Mouse (Mus musculus) CH12.LX (cell line): ENCODE measurements at regions not wholly inside any gene's neighbourhood (a gene's known extent, or its start where the extent isn't known, plus 50 kb on each side); places are given as distances from the start of the nearest gene placed in this dataset.

ENCODE experiments used
- CTCF ChIP-seq, 2 experiments: IDR thresholded peaks in 1 of 2; conservative IDR thresholded peaks in 1 of 2; 2 replicates each; pipeline ENCODE4 v1.5.1; 2011 to 2012; ENCODE audit warnings: low read depth in 2 of 2, low read length in 2 of 2, improper control_type of control experiment in 1 of 2, inconsistent platforms in 1 of 2, mild to moderate bottlenecking in 1 of 2, moderate library complexity in 1 of 2
- ELF1 ChIP-seq: IDR thresholded peaks from 2 replicates; pipeline ENCODE4 v1.6.1; 2014; ENCODE audit warnings: low read depth, mild to moderate bottlenecking, inconsistent platforms, low read length, improper control_type of control experiment
- JUND ChIP-seq: conservative IDR thresholded peaks from 2 replicates; pipeline ENCODE4 v1.6.1; 2011; ENCODE audit warnings: low read depth, low read length, improper control_type of control experiment
- NRF1 ChIP-seq: IDR thresholded peaks from 2 replicates; pipeline ENCODE4 v1.6.1; 2014; ENCODE audit warnings: low read depth, mild to moderate bottlenecking, inconsistent platforms, low read length, improper control_type of control experiment, moderate library complexity
- POLR2A ChIP-seq: IDR thresholded peaks from 2 replicates; pipeline ENCODE4 v1.6.1; 2011; ENCODE audit warnings: low read depth, mild to moderate bottlenecking, improper control_type of control experiment, low read length
- TCF12 ChIP-seq: IDR thresholded peaks from 2 replicates; pipeline ENCODE4 v1.6.1; 2014; ENCODE audit warnings: low read depth, mild to moderate bottlenecking, inconsistent platforms, low read length, improper control_type of control experiment
- USF2 ChIP-seq: conservative IDR thresholded peaks from 2 replicates; pipeline ENCODE4 v1.6.1; 2011; ENCODE audit warnings: low read depth, low read length, improper control_type of control experiment

GRCm38 (mm10) chr17:63754399-63754798, 108.5 kb upstream of the Fer start:
- TF ChIP-seq TCF12 (no peak), CTCF (conservative IDR thresholded peaks at IDR 0.05 in 1 of 2, IDR thresholded peaks at IDR 0.05 in 1 of 2; ENCODE audit: low read depth in 2 of 2, low read length in 2 of 2) (no peak), USF2 (no peak), ELF1 (no peak), NRF1 (no peak), JUND (no peak), POLR2A (no peak)
